Mouse (Mus musculus) small intestine, adult 2 months (tissue): ENCODE results near the gene Serinc3. TPM values are rescaled to one million over a fixed set of nuclear protein-coding genes. Genes with fewer than 3 reads are reported as not detected.
A peak's percentile ranks its signal among the peaks of the same experiment; 100 is the strongest.

Experiments used
- H3K27ac ChIP-seq: fragments of 200-500 bp; 2 replicates; pipeline ENCODE4 v1.5.1; 2012; ENCODE audit warnings: low read depth, low read length, control low read depth, inconsistent platforms; ENCODE audit not compliant: insufficient read depth
- H3K27me3 ChIP-seq: fragments of 200-500 bp; 2 replicates; pipeline ENCODE4 v1.6.1; 2012; ENCODE audit warnings: mild to moderate bottlenecking, moderate library complexity, low read length, inconsistent platforms; ENCODE audit not compliant: control insufficient read depth, insufficient read depth
- H3K36me3 ChIP-seq: fragments of 200-500 bp; 2 replicates; pipeline ENCODE4 v1.6.1; 2012; ENCODE audit warnings: mild to moderate bottlenecking, low read length, control low read depth, inconsistent platforms; ENCODE audit not compliant: control insufficient read depth, insufficient read depth
- H3K4me1 ChIP-seq: fragments of 200-500 bp; 2 replicates; pipeline ENCODE4 v1.6.1; 2012; ENCODE audit warnings: low read length, inconsistent platforms, mixed read lengths; ENCODE audit not compliant: control insufficient read depth, insufficient read depth, insufficient read length
- H3K4me3 ChIP-seq: fragments of 200-500 bp; 2 replicates; pipeline ENCODE4 v1.5.1; 2012; ENCODE audit warnings: low read depth, mild to moderate bottlenecking, control low read depth, inconsistent platforms, low read length, moderate library complexity
- CTCF ChIP-seq: fragments of 200-500 bp; IDR thresholded peaks from 2 replicates; pipeline ENCODE4 v1.5.1; 2012; ENCODE audit warnings: low read depth, mild to moderate bottlenecking, control low read depth, inconsistent platforms, low read length, moderate library complexity, mixed read lengths; ENCODE audit not compliant: insufficient replicate concordance, insufficient read length; ENCODE audit errors: extremely low read depth
- POLR2A ChIP-seq: fragments of 200-500 bp; IDR thresholded peaks from 2 replicates; pipeline ENCODE4 v1.6.1; 2012; ENCODE audit warnings: low read depth, mild to moderate bottlenecking, control low read depth, inconsistent platforms, low read length, moderate library complexity
- WGBS: fragments of 180-500 bp; shearing (Covaris S2); methylation state at CpG from one replicate; pipeline ENCODE4 v1.1.7; 2018; 5-methylcytosine and 5-hydroxymethylcytosine counted together
- polyA plus RNA-seq: library from polyadenylated mRNA; depleted of rRNA; stranded (reverse); fragments of >200 nt; gene quantifications from 2 replicates; pipeline ENCODE4 v1.2.3, GENCODE M21; 2012; rRNA removed

Gene Serinc3
- polyA plus RNA-seq, 1 experiment: 262 TPM

DNA sequence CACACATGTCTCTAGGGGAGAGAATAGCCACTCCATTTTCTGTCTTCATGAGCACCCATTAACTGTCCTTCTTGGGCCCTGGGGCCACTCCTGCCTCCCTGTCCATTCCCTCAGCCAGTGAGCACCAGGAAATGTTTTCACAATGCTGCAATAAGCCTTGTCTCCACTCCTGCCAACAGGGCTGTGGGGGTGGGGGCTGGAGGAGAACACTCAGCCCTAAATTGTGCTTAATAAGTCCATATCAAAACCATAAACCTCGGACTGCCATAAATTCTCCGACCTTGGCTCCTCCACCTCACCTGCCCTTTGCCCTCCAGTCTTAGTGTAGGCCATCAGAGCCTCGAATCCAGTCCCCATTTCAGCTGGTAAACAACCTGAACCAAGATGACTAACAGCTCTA lies 70.6 kb downstream of the Serinc3 start:
- TF ChIP-seq POLR2A: peak; percentile 41; the same call in 1 of the 2 replicates
- no peak for TF ChIP-seq CTCF
- H3K36me3 ChIP-seq: peaks cover 32% of the 10 kb centered on the region
- peak overlapping the region; percentile 97 for H3K27ac ChIP-seq
- H3K4me1 ChIP-seq: peaks cover 52% of the 10 kb centered on the region
- H3K27me3 ChIP-seq: no peaks in the 10 kb centered on the region
- no peak overlapping the region for H3K4me3 ChIP-seq
- 16% methylated on average over 3 of the region's 3 CpGs for WGBS

Other genes with a start within 250 kb of the Serinc3 start
- gene Jph2, start 247.1 kb downstream of the Serinc3 start, polyA plus RNA-seq: 20.6 and 28.7 TPM in 2 replicates
- gene Oser1, start 220.4 kb downstream of the Serinc3 start, polyA plus RNA-seq: 5.0 and 12.2 TPM in 2 replicates
- 0.85 and 1.6 TPM in 2 replicates for gene Gdap1l1, start 206.7 kb downstream of the Serinc3 start, polyA plus RNA-seq
- gene Fitm2, start 172.5 kb downstream of the Serinc3 start, polyA plus RNA-seq: 4.4 and 7.0 TPM in 2 replicates
- 0.11 and 2.7 TPM in 2 replicates for gene R3hdml, start 152.8 kb downstream of the Serinc3 start, polyA plus RNA-seq
- 179 and 397 TPM in 2 replicates for gene Hnf4a, start 138.3 kb downstream of the Serinc3 start, polyA plus RNA-seq
- 8.3 and 16.0 TPM in 2 replicates for gene Ttpal, start 42.8 kb downstream of the Serinc3 start, polyA plus RNA-seq
- gene Pkig, start 13.3 kb upstream of the Serinc3 start, polyA plus RNA-seq: 82.0 and 143 TPM in 2 replicates
- gene Ada, start 105.1 kb upstream of the Serinc3 start, polyA plus RNA-seq: 414 and 869 TPM in 2 replicates
- gene Ccn5, start 175.7 kb upstream of the Serinc3 start, polyA plus RNA-seq: 0.93 TPM in 1 of 2 replicates, not detected in the other
- gene Kcnk15, start 208.5 kb upstream of the Serinc3 start, polyA plus RNA-seq: not detected in 2 replicates